Mouse (Mus musculus) heart, embryonic 12.5 days (tissue): ENCODE results near the gene Cep78. TPM values are rescaled to one million over a fixed set of nuclear protein-coding genes. Genes with fewer than 3 reads are reported as not detected.

Source experiments
- ATAC-seq: fragments of 200-750 bp; cut with Nextera tagmentation; 2 replicates; pipeline ENCODE4 v1.8.0; 2017; ENCODE audit warnings: moderate TSS enrichment, moderate library complexity; ENCODE audit not compliant: insufficient number of reproducible peaks, low FRiP score
- H3K27ac ChIP-seq: fragments of 300-500 bp; sonication (generic); 2 replicates; pipeline ENCODE4 v1.5.1; 2016; ENCODE audit warnings: mild to moderate bottlenecking, moderate library complexity; ENCODE audit not compliant: poor library complexity, severe bottlenecking
- H3K27me3 ChIP-seq: fragments of 300-500 bp; sonication (generic); replicated peaks from 2 replicates; pipeline ENCODE4 v1.6.1; 2016; ENCODE audit warnings: mild to moderate bottlenecking, moderate library complexity
- H3K36me3 ChIP-seq: fragments of 300-500 bp; sonication (generic); 2 replicates; pipeline ENCODE4 v1.6.1; 2016; ENCODE audit warnings: mild to moderate bottlenecking, moderate library complexity
- H3K4me1 ChIP-seq: fragments of 300-500 bp; sonication (generic); replicated peaks from 2 replicates; pipeline ENCODE4 v1.6.1; 2016; ENCODE audit warnings: mild to moderate bottlenecking
- H3K4me2 ChIP-seq: fragments of 300-500 bp; sonication (generic); 2 replicates; pipeline ENCODE4 v1.6.1; 2016; ENCODE audit warnings: mild to moderate bottlenecking, moderate library complexity
- H3K4me3 ChIP-seq: fragments of 300-500 bp; sonication (generic); 2 replicates; pipeline ENCODE4 v1.5.1; 2016; ENCODE audit warnings: mild to moderate bottlenecking
- H3K9ac ChIP-seq: fragments of 300-500 bp; sonication (generic); 2 replicates; pipeline ENCODE4 v1.6.1; 2016; ENCODE audit warnings: mild to moderate bottlenecking, moderate library complexity
- H3K9me3 ChIP-seq: fragments of 300-500 bp; sonication (generic); replicated peaks from 2 replicates; pipeline ENCODE4 v1.6.1; 2016; ENCODE audit warnings: mild to moderate bottlenecking, moderate library complexity
- WGBS: fragments of 180-500 bp; shearing (Covaris S2); methylation state at CpG from one replicate; pipeline ENCODE4 v1.1.7; 2016; 5-methylcytosine and 5-hydroxymethylcytosine counted together
- polyA plus RNA-seq: library from polyadenylated mRNA; unstranded; fragments of >200 nt; fragmentation: Nextera tagmentation; extraction: Ambion mirVana; gene quantifications from 2 replicates; pipeline ENCODE4 v1.2.1, GENCODE M21; 2016

Cep78 gene
- polyA plus RNA-seq, 1 experiment from 2014 or later, result 16.7 TPM

- peaks cover 43% of the 10 kb centered on the region for H3K36me3 ChIP-seq
- ATAC-seq, result no peak
These were observed 20.3 kb downstream of the Cep78 start for GRCm38 (mm10) chr19:15964533-15964932.

DNA sequence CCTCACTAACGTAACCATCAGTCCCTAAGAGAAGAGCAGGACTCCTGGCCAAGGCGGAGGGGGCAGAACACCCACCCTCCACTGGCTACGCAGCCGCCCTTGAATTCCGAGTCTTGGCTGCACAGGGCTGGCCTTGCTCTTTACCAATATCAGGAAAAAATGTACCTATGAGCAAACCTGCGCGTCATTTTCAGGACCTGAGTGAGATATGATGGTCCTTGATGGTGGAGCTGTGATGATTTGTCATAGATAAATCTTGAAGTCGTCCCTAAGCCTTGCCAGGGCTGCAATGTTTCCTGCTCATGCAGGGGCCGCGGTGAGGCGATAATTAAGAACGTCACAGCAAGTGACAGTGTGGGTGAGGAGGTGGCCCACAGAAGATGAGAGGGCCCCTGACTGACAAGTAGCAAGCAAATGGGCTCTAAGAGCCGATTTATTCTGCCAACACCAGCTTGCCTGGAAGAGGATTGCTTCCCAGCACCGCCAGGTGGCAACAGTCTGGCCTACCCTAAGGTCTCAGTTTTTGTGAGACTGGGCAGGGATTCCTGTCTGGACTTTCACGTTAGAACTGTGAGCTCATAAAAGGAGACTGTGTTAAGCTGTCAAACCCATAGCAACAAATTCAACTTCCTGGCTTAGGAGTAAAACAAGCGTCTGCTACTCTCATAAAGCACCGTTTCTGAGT lies 21.6 kb downstream of the Cep78 start:
- Histone ChIP-seq H3K4me1 (no peaks in the 10 kb centered on the region; the same call in 1 of the 2 replicates), H3K9me3 (no peaks in the 10 kb centered on the region), H3K9ac (no peak overlapping the region), H3K27ac (no peak overlapping the region), H3K4me2 (no peak overlapping the region), H3K4me3 (no peak overlapping the region), H3K36me3 (peaks cover 39% of the 10 kb centered on the region), H3K27me3 (no peaks in the 10 kb centered on the region)
- 83% methylated on average over 17 of the region's 17 CpGs for WGBS
- ATAC-seq, result no peak

More at GRCm38 (mm10) chr19:15964533-15964932, 20.3 kb downstream of the Cep78 start:
- no peaks in the 10 kb centered on the region; the same call in 1 of the 2 replicates for H3K4me1 ChIP-seq
- no peak overlapping the region for H3K27ac ChIP-seq
- no peak overlapping the region for H3K4me2 ChIP-seq
- no peak overlapping the region for H3K4me3 ChIP-seq
- no peak overlapping the region for H3K9ac ChIP-seq
- WGBS, result 90% methylated on average over 7 of the region's 7 CpGs
- H3K27me3 ChIP-seq, result no peaks in the 10 kb centered on the region
- no peaks in the 10 kb centered on the region for H3K9me3 ChIP-seq

- H3K27ac ChIP-seq, result no peak overlapping the region
- no peaks in the 10 kb centered on the region for H3K9me3 ChIP-seq
- H3K4me2 ChIP-seq, result no peak overlapping the region
- H3K4me3 ChIP-seq, result no peak overlapping the region
- H3K4me1 ChIP-seq, result no peaks in the 10 kb centered on the region; the same call in 1 of the 2 replicates
- peaks cover 39% of the 10 kb centered on the region for H3K36me3 ChIP-seq
- H3K9ac ChIP-seq, result no peak overlapping the region
- WGBS, result 74% methylated on average over 13 of the region's 13 CpGs
- H3K27me3 ChIP-seq, result no peaks in the 10 kb centered on the region
- no peak for ATAC-seq
These were observed 22.5 kb downstream of the Cep78 start for GRCm38 (mm10) chr19:15962313-15962712.

GRCm38 (mm10) chr19:15950225-15950624 lies 34.6 kb downstream of the Cep78 start:
- Histone ChIP-seq H3K4me2 (no peak overlapping the region), H3K9ac (no peak overlapping the region), H3K36me3 (peaks cover 8% of the 10 kb centered on the region), H3K9me3 (peaks cover 7% of the 10 kb centered on the region; the same call in 1 of the 2 replicates), H3K4me3 (no peak overlapping the region), H3K27ac (no peak overlapping the region), H3K27me3 (no peaks in the 10 kb centered on the region), H3K4me1 (no peaks in the 10 kb centered on the region)
- WGBS, result 79% methylated on average over 3 of the region's 3 CpGs
- peak; percentile 42; the same call in 1 of the 2 replicates for ATAC-seq

GRCm38 (mm10) chr19:15948867-15949266 lies 35.9 kb downstream of the Cep78 start:
- ATAC-seq, result no peak
- H3K36me3 ChIP-seq, result no peaks in the 10 kb centered on the region
- H3K9me3 ChIP-seq, result peaks cover 9% of the 10 kb centered on the region; the same call in 1 of the 2 replicates
- H3K27ac ChIP-seq, result no peak overlapping the region
- H3K4me2 ChIP-seq, result no peak overlapping the region
- H3K9ac ChIP-seq, result no peak overlapping the region
- no peaks in the 10 kb centered on the region for H3K27me3 ChIP-seq
- no peak overlapping the region for H3K4me3 ChIP-seq
- WGBS, result 78% methylated on average over 1 of the region's 1 CpGs
- H3K4me1 ChIP-seq, result no peaks in the 10 kb centered on the region

GRCm38 (mm10) chr19:15948426-15948825 lies 36.4 kb downstream of the Cep78 start:
- 82% methylated on average over 7 of the region's 7 CpGs for WGBS
- ATAC-seq, result no peak
- Histone ChIP-seq H3K4me2 (no peak overlapping the region), H3K9me3 (peaks cover 9% of the 10 kb centered on the region; the same call in 1 of the 2 replicates), H3K36me3 (no peaks in the 10 kb centered on the region), H3K9ac (no peak overlapping the region), H3K27ac (no peak overlapping the region), H3K4me1 (no peaks in the 10 kb centered on the region), H3K4me3 (no peak overlapping the region), H3K27me3 (no peaks in the 10 kb centered on the region)

GRCm38 (mm10) chr19:15947237-15947636 lies 37.6 kb downstream of the Cep78 start, which contains the start of gene Psat1:
Gene Psat1, minus strand, starts transcription at chr19:15947337.
- H3K27ac ChIP-seq, result no peak within 1 kb of the TSS

DNA sequence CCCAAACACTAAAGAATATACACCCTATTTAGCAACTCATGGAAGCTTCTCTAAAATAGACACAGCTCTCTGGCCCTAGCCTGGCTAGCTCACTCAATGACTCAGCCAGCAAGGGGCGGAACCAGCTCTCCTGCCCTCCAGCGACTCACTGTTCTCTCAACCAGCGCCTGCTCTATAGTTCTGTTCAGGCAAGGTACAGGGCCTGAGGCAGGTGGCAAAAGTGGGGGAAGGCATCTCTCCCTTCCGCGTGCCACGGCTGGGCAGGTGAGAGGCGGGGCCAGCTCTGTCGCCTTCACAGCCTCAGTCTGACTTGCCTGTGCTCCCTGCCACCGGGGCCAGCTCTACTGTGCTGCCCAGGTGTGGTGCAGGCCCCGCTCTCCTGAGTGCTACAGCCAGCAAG lies 38.1 kb downstream of the Cep78 start:
- Histone ChIP-seq H3K27me3 (no peaks in the 10 kb centered on the region), H3K9ac (no peak overlapping the region), H3K9me3 (peaks cover 9% of the 10 kb centered on the region; the same call in 1 of the 2 replicates), H3K4me2 (no peak overlapping the region), H3K27ac (no peak overlapping the region), H3K4me1 (no peaks in the 10 kb centered on the region), H3K4me3 (no peak overlapping the region), H3K36me3 (no peaks in the 10 kb centered on the region)
- WGBS, result 64% methylated on average over 10 of the region's 10 CpGs
- no peak for ATAC-seq

More at GRCm38 (mm10) chr19:15947237-15947636, 37.6 kb downstream of the Cep78 start, which contains the start of gene Psat1:
- no peak within 1 kb of the TSS for H3K4me2 ChIP-seq
- no peak within 1 kb of the TSS for H3K4me3 ChIP-seq
- no peaks in the 10 kb centered on the region for H3K36me3 ChIP-seq
- no peak for ATAC-seq
- H3K9me3 ChIP-seq, result peaks cover 9% of the 10 kb centered on the region; the same call in 1 of the 2 replicates
- WGBS, result 72% methylated on average over 7 of the region's 7 CpGs
- no peaks in the 10 kb centered on the region for H3K4me1 ChIP-seq
- H3K27me3 ChIP-seq, result no peaks in the 10 kb centered on the region
- no peak within 1 kb of the TSS for H3K9ac ChIP-seq

DNA sequence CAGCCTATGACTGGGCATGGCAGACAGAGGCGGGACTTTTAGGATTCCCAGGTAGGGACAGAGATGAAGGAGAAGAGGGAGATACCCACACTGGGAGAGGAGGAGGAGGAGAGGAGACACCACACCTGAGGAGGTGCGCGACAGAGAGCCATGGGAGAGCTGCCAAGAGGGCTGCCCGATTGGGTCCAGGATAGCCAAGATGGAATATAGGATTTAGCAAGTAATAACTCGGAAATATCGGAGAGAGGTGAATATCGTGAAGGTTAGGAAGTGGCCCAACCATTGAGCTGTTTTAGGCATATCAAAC lies 41.7 kb downstream of the Cep78 start:
- Histone ChIP-seq H3K4me1 (no peaks in the 10 kb centered on the region), H3K4me2 (no peak overlapping the region), H3K36me3 (no peaks in the 10 kb centered on the region), H3K9me3 (0 out of 2 replicates have a peak, but pooled peaks cover 3% of the 10 kb centered on the region), H3K27ac (no peak overlapping the region), H3K4me3 (no peak overlapping the region), H3K9ac (no peak overlapping the region), H3K27me3 (no peaks in the 10 kb centered on the region)
- 75% methylated on average over 7 of the region's 7 CpGs for WGBS
- no peak for ATAC-seq

- Histone ChIP-seq H3K9me3 (0 out of 2 replicates have a peak, but pooled peaks cover 3% of the 10 kb centered on the region), H3K4me3 (no peak overlapping the region), H3K27me3 (no peaks in the 10 kb centered on the region), H3K9ac (no peak overlapping the region), H3K27ac (no peak overlapping the region), H3K4me2 (no peak overlapping the region), H3K4me1 (no peaks in the 10 kb centered on the region), H3K36me3 (no peaks in the 10 kb centered on the region)
- no peak for ATAC-seq
- 70% methylated on average over 11 of the region's 11 CpGs for WGBS
These were observed 42.2 kb downstream of the Cep78 start for GRCm38 (mm10) chr19:15942421-15943116.

- no peak overlapping the region for H3K4me2 ChIP-seq
- no peak for ATAC-seq
These were observed 43.4 kb downstream of the Cep78 start for GRCm38 (mm10) chr19:15941399-15941798.

More at GRCm38 (mm10) chr19:15941399-15941798, 43.4 kb downstream of the Cep78 start:
- WGBS, result 74% methylated on average over 8 of the region's 8 CpGs
- Histone ChIP-seq H3K36me3 (no peaks in the 10 kb centered on the region), H3K27me3 (no peaks in the 10 kb centered on the region), H3K27ac (no peak overlapping the region), H3K9me3 (0 out of 2 replicates have a peak, but pooled peaks cover 3% of the 10 kb centered on the region), H3K4me3 (no peak overlapping the region), H3K9ac (no peak overlapping the region), H3K4me1 (no peaks in the 10 kb centered on the region)
